Comparison of ENCODE assay signal across 9 mouse cellular contexts in genomic region chr4:88872691-88873090, GRCm38 (mm10). TPM values are rescaled to one million over a fixed set of nuclear protein-coding genes. Genes with fewer than 3 reads are reported as not detected.
DNase-seq lines count a peak whose midpoint lies in the region; ATAC-seq and TF ChIP-seq lines count a peak whose summit lies in the region.
"Had no signal": no experiment of that assay in that cellular context is flagged by ENCODE, and none has a peak within 500 bp of the region (broad histone marks: within the 10 kb centered on the region; RNA-seq: fewer than 3 reads in every experiment).

No protein-coding gene starts in this region.

- no peaks in the 10 kb centered on the region for H3K36me3 ChIP-seq in liver, embryonic 14.5 days (replicated peaks; ENCODE audit: control insufficient read depth, insufficient read depth, low read depth)
- no peaks in the 10 kb centered on the region for H3K36me3 ChIP-seq in liver, embryonic 11.5 days (ENCODE audit: control insufficient read depth, insufficient read depth, low read length)
- no peaks in the 10 kb centered on the region for H3K36me3 ChIP-seq in intestine, postnatal 0 days (ENCODE audit: control insufficient read depth, insufficient read depth)
- H3K36me3 ChIP-seq: hindbrain, embryonic 15.5 days had no signal

- peaks cover 15 to 21% of the 10 kb centered on the region in 2 experiments for H3K4me1 ChIP-seq in liver, embryonic 14.5 days (replicated peaks; ENCODE audit: control insufficient read depth in 2 of 2, insufficient read depth in 2 of 2, low read length in 1 of 2)
- peaks cover 10% of the 10 kb centered on the region for H3K4me1 ChIP-seq in liver, embryonic 11.5 days (replicated peaks; ENCODE audit: control insufficient read depth, insufficient read depth, low read length)
- no peaks in the 10 kb centered on the region for H3K4me1 ChIP-seq in intestine, postnatal 0 days (replicated peaks; ENCODE audit: control insufficient read depth, insufficient read depth, low read length)

- WGBS in liver, embryonic 14.5 days (ENCODE audit: insufficient replicate concordance) = 0% methylated on average over 2 of the region's 2 CpGs
- WGBS in liver, embryonic 11.5 days = 1% methylated on average over 2 of the region's 2 CpGs
- 0% methylated on average over 2 of the region's 2 CpGs for WGBS in intestine, postnatal 0 days

- ATAC-seq in frontal cortex, adult (ENCODE audit: low TSS enrichment) = peak; percentile 80
- no peak for ATAC-seq in liver, embryonic 14.5 days (ENCODE audit: insufficient read depth)
- ATAC-seq in liver, embryonic 11.5 days (replicated peaks; ENCODE audit: low FRiP score) = no peak
- no peak for ATAC-seq in intestine, postnatal 0 days
- no peak for ATAC-seq in erythroblast, adult 5-6 weeks (replicated peaks; ENCODE audit: low FRiP score, poor library complexity, severe bottlenecking)

- no peak overlapping the region for H3K27ac ChIP-seq in liver, embryonic 14.5 days
- H3K27ac ChIP-seq in liver, embryonic 11.5 days (ENCODE audit: low read depth, low read length) = no peak overlapping the region
- H3K27ac ChIP-seq in intestine, postnatal 0 days (ENCODE audit: low read depth, low read length) = no peak overlapping the region
- H3K27ac ChIP-seq: hindbrain, embryonic 15.5 days had no signal

- H3K9me3 ChIP-seq in liver, embryonic 14.5 days (ENCODE audit: control insufficient read depth, low read length) = no peaks in the 10 kb centered on the region
- H3K9me3 ChIP-seq in liver, embryonic 11.5 days (ENCODE audit: control insufficient read depth, low read length) = no peaks in the 10 kb centered on the region
- H3K9me3 ChIP-seq in intestine, postnatal 0 days (ENCODE audit: control insufficient read depth) = no peaks in the 10 kb centered on the region
- H3K9me3 ChIP-seq: hindbrain, embryonic 15.5 days had no signal

- DNase-seq in frontal cortex, postnatal 14 days (ENCODE audit: low spot score in 2 of 2) = no peak
- DNase-seq in liver, embryonic 14.5 days (ENCODE audit: low read depth in 3 of 3, low spot score in 3 of 3) = peak in 2 of 3 experiments; percentile 35 to 38
- no peak for DNase-seq in liver, embryonic 11.5 days (ENCODE audit: low spot score)
- peak; percentile 40 for DNase-seq in MEL-GATA-1-ER (ENCODE audit: extremely low read depth, low read depth)
- no peak for DNase-seq in yolk sac, embryonic 10.5 days (ENCODE audit: low spot score)

- no peak for TF ChIP-seq EP300 in liver, embryonic 14.5 days (IDR thresholded peaks at IDR 0.05; ENCODE audit: low read depth)

- no peak overlapping the region for H3K4me2 ChIP-seq in liver, embryonic 14.5 days (ENCODE audit: low read depth)
- H3K4me2 ChIP-seq in liver, embryonic 11.5 days = no peak overlapping the region
- no peak overlapping the region for H3K4me2 ChIP-seq in intestine, postnatal 0 days (replicated peaks; ENCODE audit: low read depth)
- H3K4me2 ChIP-seq: hindbrain, embryonic 15.5 days had no signal

- no peaks in the 10 kb centered on the region for H3K27me3 ChIP-seq in liver, embryonic 14.5 days (ENCODE audit: control insufficient read depth, insufficient read depth, low read length)
- H3K27me3 ChIP-seq in liver, embryonic 11.5 days (replicated peaks; ENCODE audit: control insufficient read depth, insufficient read depth, low read length) = no peaks in the 10 kb centered on the region
- no peaks in the 10 kb centered on the region for H3K27me3 ChIP-seq in intestine, postnatal 0 days (replicated peaks; ENCODE audit: control insufficient read depth, insufficient read depth, low read length)
- H3K27me3 ChIP-seq: hindbrain, embryonic 15.5 days had no signal

- H3K4me3 ChIP-seq in liver, embryonic 14.5 days (ENCODE audit: insufficient read depth in 1 of 2, low read depth in 2 of 2, low read length in 2 of 2) = no peak overlapping the region
- H3K4me3 ChIP-seq in liver, embryonic 11.5 days (ENCODE audit: low read depth, low read length) = no peak overlapping the region
- H3K4me3 ChIP-seq in intestine, postnatal 0 days (ENCODE audit: low read depth, low read length) = no peak overlapping the region
- H3K4me3 ChIP-seq: hindbrain, embryonic 15.5 days had no signal

- peak; percentile 67; the same call in 1 of the 2 replicates for TF ChIP-seq CTCF in liver, embryonic 14.5 days (IDR thresholded peaks at IDR 0.05; ENCODE audit: low read depth)
- peak; percentile 83 for TF ChIP-seq CTCF in intestine, postnatal 0 days (IDR thresholded peaks at IDR 0.05; ENCODE audit: low read depth)

- H3K9ac ChIP-seq in liver, embryonic 14.5 days (replicated peaks) = no peak overlapping the region
- H3K9ac ChIP-seq in liver, embryonic 11.5 days (ENCODE audit: low read depth, low read length) = no peak overlapping the region
- no peak overlapping the region for H3K9ac ChIP-seq in intestine, postnatal 0 days (ENCODE audit: low read depth, low read length)
- H3K9ac ChIP-seq: hindbrain, embryonic 15.5 days had no signal

RNA-seq across cellular contexts. Expression of gene Ifne, which starts 7.3 kb away (rescaled TPM):
- polyA plus RNA-seq in liver, embryonic 14.5 days (2012; rRNA removed) = not detected in 2 replicates
- not detected in 2 replicates for polyA plus RNA-seq in liver, embryonic 14.5 days (2014; fragmentation: Nextera tagmentation; extraction: Ambion mirVana)
- not detected in 2 replicates for polyA plus RNA-seq in liver, embryonic 11.5 days (2014; fragmentation: Nextera tagmentation; extraction: Ambion mirVana)
- polyA plus RNA-seq in intestine, postnatal 0 days (2015; fragmentation: Nextera tagmentation; extraction: Ambion mirVana) = not detected in 2 replicates
- total RNA-seq in erythroblast, adult 5-6 weeks (2015; ENCODE audit: low replicate concordance) = not detected in 2 replicates
- total RNA-seq in erythroblast, adult 5-6 weeks (2017; ENCODE audit: low replicate concordance) = not detected in 2 replicates
- polyA plus RNA-seq: hindbrain, embryonic 15.5 days had no signal

RNA-seq across cellular contexts. Expression of gene Ifna1, which starts 22.8 kb away (rescaled TPM):
- not detected in 2 replicates for polyA plus RNA-seq in liver, embryonic 14.5 days (2012; rRNA removed)
- polyA plus RNA-seq in liver, embryonic 14.5 days (2014; fragmentation: Nextera tagmentation; extraction: Ambion mirVana) = not detected in 2 replicates
- polyA plus RNA-seq in liver, embryonic 11.5 days (2014; fragmentation: Nextera tagmentation; extraction: Ambion mirVana) = not detected in 2 replicates
- not detected in 2 replicates for polyA plus RNA-seq in intestine, postnatal 0 days (2015; fragmentation: Nextera tagmentation; extraction: Ambion mirVana)
- not detected in 2 replicates for total RNA-seq in erythroblast, adult 5-6 weeks (2015; ENCODE audit: low replicate concordance)
- not detected in 2 replicates for total RNA-seq in erythroblast, adult 5-6 weeks (2017; ENCODE audit: low replicate concordance)
- polyA plus RNA-seq: hindbrain, embryonic 15.5 days had no signal

RNA-seq across cellular contexts. Expression of gene Ifna4, which starts 31.0 kb away (rescaled TPM):
- polyA plus RNA-seq in liver, embryonic 14.5 days (2012; rRNA removed) = not detected in 2 replicates
- not detected in 2 replicates for polyA plus RNA-seq in liver, embryonic 14.5 days (2014; fragmentation: Nextera tagmentation; extraction: Ambion mirVana)
- polyA plus RNA-seq in liver, embryonic 11.5 days (2014; fragmentation: Nextera tagmentation; extraction: Ambion mirVana) = not detected in 2 replicates
- not detected in 2 replicates for polyA plus RNA-seq in intestine, postnatal 0 days (2015; fragmentation: Nextera tagmentation; extraction: Ambion mirVana)
- total RNA-seq in erythroblast, adult 5-6 weeks (2015; ENCODE audit: low replicate concordance) = not detected in 2 replicates
- not detected in 2 replicates for total RNA-seq in erythroblast, adult 5-6 weeks (2017; ENCODE audit: low replicate concordance)
- polyA plus RNA-seq: hindbrain, embryonic 15.5 days had no signal

RNA-seq across cellular contexts. Expression of gene Ifna5, which starts 37.4 kb away (rescaled TPM):
- polyA plus RNA-seq in liver, embryonic 14.5 days (2012; rRNA removed) = not detected in 2 replicates
- polyA plus RNA-seq in liver, embryonic 14.5 days (2014; fragmentation: Nextera tagmentation; extraction: Ambion mirVana) = not detected in 2 replicates
- polyA plus RNA-seq in liver, embryonic 11.5 days (2014; fragmentation: Nextera tagmentation; extraction: Ambion mirVana) = not detected in 2 replicates
- polyA plus RNA-seq in intestine, postnatal 0 days (2015; fragmentation: Nextera tagmentation; extraction: Ambion mirVana) = not detected in 2 replicates
- not detected in 2 replicates for total RNA-seq in erythroblast, adult 5-6 weeks (2015; ENCODE audit: low replicate concordance)
- not detected in 2 replicates for total RNA-seq in erythroblast, adult 5-6 weeks (2017; ENCODE audit: low replicate concordance)
- polyA plus RNA-seq: hindbrain, embryonic 15.5 days had no signal

RNA-seq across cellular contexts. Expression of gene Ifna6, which starts 45.5 kb away (rescaled TPM):
- polyA plus RNA-seq in liver, embryonic 14.5 days (2012; rRNA removed) = not detected in 2 replicates
- polyA plus RNA-seq in liver, embryonic 14.5 days (2014; fragmentation: Nextera tagmentation; extraction: Ambion mirVana) = not detected in 2 replicates
- not detected in 2 replicates for polyA plus RNA-seq in liver, embryonic 11.5 days (2014; fragmentation: Nextera tagmentation; extraction: Ambion mirVana)
- not detected in 2 replicates for polyA plus RNA-seq in intestine, postnatal 0 days (2015; fragmentation: Nextera tagmentation; extraction: Ambion mirVana)
- not detected in 2 replicates for total RNA-seq in erythroblast, adult 5-6 weeks (2015; ENCODE audit: low replicate concordance)
- total RNA-seq in erythroblast, adult 5-6 weeks (2017; ENCODE audit: low replicate concordance) = not detected in 2 replicates
- polyA plus RNA-seq: hindbrain, embryonic 15.5 days had no signal

Comparison
In these comparisons a context has a peak if more than half of its experiments do, and no peak if none do; other contexts are left out.
1. DNase-seq: peak in liver, embryonic 14.5 days (2 of 3) and MEL-GATA-1-ER (single experiment); none in frontal cortex, postnatal 14 days (0 of 2), liver, embryonic 11.5 days (single experiment) and yolk sac, embryonic 10.5 days (single experiment).